Mouse (Mus musculus) G1E (cell line): ENCODE results near the gene Dct.

ENCODE experiments used
- CTCF ChIP-seq: IDR thresholded peaks from 2 replicates; pipeline ENCODE4 v1.5.1; 2012; ENCODE audit warnings: low read depth, low read length, inconsistent platforms, mixed read lengths
- GATA1 ChIP-seq: IDR thresholded peaks from 2 replicates; pipeline ENCODE4 v1.6.1; 2012; ENCODE audit warnings: borderline replicate concordance, low read length, inconsistent platforms, mixed read lengths
- POLR2AphosphoS5 ChIP-seq: IDR thresholded peaks from 2 replicates; pipeline ENCODE4 v1.6.1; 2012; ENCODE audit warnings: low read depth, low read length, inconsistent platforms; ENCODE audit not compliant: insufficient replicate concordance
- TAL1 ChIP-seq: conservative IDR thresholded peaks from 2 replicates; pipeline ENCODE4 v1.6.1; 2012; ENCODE audit warnings: low read depth, low read length, inconsistent platforms, mixed read lengths

GRCm38 (mm10) chr14:118088437-118089207 is 36.6 kb upstream of the Dct start:
- TF ChIP-seq CTCF (no peak), GATA1 (no peak), TAL1 (no peak), POLR2AphosphoS5 (no peak)
